Mouse (Mus musculus): ENCODE data around the gene Map10. TPM values are rescaled to one million over a fixed set of nuclear protein-coding genes. Genes with fewer than 3 reads are reported as not detected.

The Map10 gene
- 2.8 to 4.2 TPM (median 3.7 TPM) in 4 replicates for total RNA-seq (2023; ENCODE audit: inconsistent age)

DNA sequence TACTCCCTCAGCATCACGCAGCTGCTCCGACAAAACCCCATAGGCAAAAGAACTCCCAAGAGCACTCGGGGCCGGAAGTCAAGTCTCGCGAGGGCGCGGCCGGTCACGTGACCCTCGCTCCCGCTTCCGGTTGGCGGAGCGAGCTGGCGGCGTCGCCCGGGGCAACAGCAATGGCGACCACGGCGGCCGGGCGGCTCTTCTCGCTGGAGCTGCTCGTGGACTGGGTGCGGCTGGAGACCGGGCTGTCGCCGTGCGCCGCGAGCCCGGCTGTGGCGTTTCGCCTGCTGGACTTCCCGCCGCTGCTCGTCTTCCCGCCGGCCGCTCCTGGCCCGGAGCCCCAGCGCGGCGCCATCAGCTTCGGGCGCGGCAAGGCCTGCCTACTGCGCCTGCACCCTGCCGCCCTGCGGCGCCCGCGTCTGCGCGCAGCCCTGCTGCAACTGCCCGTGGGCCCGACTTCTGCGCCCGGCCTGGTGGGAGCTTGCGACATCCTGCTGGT is at the start of gene Map10:
Gene Map10, plus strand, starts transcription at position 119 of the 496 bp plus-strand sequence.

Other genes with a start within 250 kb of the Map10 start
- gene Sipa1l2, start 100.0 kb upstream of the Map10 start, total RNA-seq (2023; ENCODE audit: inconsistent age) = 24.0 to 27.3 TPM (median 25.6 TPM) in 4 replicates
- 10.3 to 15.2 TPM (median 13.9 TPM) in 4 replicates for gene Ntpcr, start 60.1 kb downstream of the Map10 start, total RNA-seq (2023; ENCODE audit: inconsistent age)
- gene Pcnx2, start 228.5 kb downstream of the Map10 start, total RNA-seq (2023; ENCODE audit: inconsistent age) = not detected in 4 replicates
- not detected in 4 replicates for gene Map3k21, start 240.6 kb downstream of the Map10 start, total RNA-seq (2023; ENCODE audit: inconsistent age)

Data from B cell, adult (primary cell).